Mouse (Mus musculus) CH12F3 (cell line): Measurements from ENCODE around the gene Kcnj6.

Experiments
- in situ Hi-C: fragments of 300-500 bp; cut with MboI; formaldehyde crosslinking; loops from 2 replicates; pipeline ENCODE4 v1.14.3; 2020; ENCODE audit warnings: low sequenced_read_pairs

Kcnj6 gene

DNA sequence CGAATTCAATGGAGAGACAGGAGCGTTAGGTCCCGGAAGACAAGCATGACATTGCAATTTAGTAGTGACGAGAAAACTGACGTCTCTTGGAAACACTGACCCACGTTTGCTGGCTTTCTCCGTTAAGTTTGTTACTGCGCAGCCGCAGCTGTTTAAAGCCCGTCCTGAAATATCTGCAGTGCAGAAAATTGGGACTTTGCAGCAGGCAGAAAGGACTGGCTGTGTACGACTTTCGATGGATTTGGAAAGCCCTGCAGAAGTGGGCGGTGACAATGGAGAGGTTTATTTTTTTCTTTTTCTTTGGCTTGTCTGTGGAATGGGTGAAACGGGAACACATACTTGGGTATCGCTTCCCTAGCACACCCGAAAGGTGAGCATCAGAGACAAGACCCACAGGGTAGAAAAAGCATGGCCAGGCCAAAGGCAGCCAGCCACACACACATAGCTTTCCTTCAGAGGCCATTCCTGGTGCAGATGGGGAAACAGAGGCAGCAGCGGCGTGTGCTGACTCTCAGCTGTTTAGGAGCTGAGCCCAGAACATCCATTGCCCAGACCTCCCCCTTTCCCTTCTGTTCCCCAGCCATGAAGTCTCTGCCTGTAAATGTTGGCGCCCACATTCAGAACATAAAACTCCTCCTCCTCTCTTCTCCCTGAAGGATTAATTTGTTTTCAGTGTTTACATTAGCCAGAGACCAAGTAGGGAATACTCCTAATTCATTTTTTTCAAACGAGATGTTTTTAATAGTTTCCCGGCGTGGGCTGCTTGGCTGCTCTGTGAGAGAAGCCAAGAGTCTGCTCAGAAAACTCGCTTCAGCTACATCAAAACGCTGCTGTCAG, 215.2 kb downstream of the Kcnj6 start:
- in situ Hi-C loops: no loop called here

DNA sequence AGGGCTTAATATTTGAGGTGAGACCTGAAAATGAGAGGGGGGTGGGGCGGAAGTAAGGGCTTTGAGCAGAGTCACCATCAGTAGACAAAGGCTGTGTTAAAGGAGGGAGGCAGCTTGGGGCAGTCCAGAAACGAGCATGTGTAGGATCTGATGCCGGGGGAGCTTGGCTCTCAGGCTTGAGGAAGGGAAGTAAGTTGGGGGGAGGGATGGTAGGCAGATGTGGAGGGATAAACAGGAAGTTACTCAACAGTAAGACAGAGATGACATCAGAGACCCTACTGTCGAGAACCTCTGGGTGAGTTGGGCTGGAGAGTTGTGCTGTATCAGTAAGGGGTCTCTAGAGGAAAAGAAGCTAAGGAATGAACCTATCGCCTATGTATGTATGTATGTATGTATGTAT, 223.6 kb downstream of the Kcnj6 start:
- in situ Hi-C loops: no loop called here

DNA sequence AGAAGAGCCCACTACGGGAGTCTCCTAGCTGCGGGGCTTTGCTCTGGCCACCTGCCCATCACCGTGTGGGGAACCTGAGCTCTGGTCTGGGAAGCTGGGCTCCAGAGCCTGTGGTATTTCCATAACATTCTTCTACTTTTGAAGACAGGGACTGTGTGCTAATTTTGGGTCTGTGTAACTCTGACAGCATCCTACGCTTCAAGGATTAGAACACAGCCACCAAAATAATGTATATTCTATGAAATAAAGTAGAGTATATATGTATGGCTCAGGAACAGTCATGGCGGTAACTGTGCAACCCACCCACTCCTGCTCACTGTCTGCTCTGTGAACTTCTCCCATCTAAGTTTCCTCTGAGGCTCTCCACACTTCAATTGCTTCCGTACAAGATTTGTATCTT, 229.9 kb downstream of the Kcnj6 start:
- in situ Hi-C loops: no loop called here

GRCm38 (mm10) chr16:94765129-94765528, 232.4 kb downstream of the Kcnj6 start:
- in situ Hi-C loops: no loop called here

GRCm38 (mm10) chr16:94760732-94761131, 236.8 kb downstream of the Kcnj6 start:
- in situ Hi-C loops: no loop called here

DNA sequence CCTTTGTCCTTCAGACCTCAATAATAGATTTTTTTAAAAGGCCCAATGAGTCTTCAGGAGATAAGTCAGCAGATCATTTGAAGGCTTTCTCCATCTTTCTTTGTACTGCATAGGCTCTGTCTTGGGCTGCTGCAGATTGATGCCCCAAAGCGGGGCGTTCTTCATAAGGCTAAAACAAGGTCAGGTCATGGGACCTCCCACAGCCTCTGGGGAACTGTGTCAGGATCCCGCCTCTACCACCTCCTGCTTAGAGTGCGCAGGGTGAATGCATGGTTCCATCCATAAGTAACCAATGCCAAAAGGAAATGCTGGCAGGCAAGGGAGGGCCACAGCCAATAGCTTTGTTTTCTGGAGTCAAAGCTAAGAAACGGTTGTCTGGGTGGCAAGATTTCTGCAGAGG, 237.7 kb downstream of the Kcnj6 start:
- in situ Hi-C loops: no loop called here

- in situ Hi-C loops: no loop called here
Observed at GRCm38 (mm10) chr16:94758606-94759005, 238.9 kb downstream of the Kcnj6 start.

DNA sequence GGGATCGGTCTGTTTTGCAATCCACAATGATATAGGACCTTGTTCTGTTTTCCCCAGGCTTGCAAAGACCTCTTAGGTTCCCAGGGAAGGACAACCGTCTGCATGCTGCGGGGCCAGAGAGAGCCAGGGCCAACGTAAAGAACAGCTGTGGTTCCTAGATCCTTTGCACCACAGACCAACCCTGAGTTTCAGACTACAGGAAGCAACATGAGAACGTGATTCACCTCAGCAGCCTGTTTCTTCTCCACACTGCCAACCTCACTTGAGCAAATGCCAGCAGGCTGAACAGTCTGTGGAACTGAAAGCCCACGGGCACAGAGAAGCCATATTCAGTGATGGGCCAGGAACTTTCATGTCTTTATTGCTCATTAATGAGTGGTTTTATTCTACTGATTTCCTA, 241.1 kb downstream of the Kcnj6 start:
- in situ Hi-C loops: no loop called here

DNA sequence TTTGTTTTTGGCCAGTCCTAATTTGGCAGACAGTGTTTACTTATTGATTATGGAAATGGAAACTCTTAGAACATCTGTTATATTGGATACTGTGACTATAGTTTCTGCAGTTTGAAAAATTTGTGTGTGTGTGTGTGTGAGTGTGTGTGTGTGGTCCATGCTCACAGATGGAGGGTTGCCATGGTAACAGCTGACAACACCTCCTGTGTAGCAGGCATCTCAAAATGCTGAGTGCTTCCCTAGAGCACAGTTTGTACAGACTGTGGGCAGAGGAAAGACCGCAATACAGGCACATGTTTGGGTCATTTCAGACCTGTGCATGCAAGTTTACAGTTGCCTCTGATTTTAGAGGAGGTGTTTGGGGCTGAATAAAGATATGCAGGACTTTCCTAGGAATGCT, 244.0 kb downstream of the Kcnj6 start:
- in situ Hi-C loops: no loop called here

DNA sequence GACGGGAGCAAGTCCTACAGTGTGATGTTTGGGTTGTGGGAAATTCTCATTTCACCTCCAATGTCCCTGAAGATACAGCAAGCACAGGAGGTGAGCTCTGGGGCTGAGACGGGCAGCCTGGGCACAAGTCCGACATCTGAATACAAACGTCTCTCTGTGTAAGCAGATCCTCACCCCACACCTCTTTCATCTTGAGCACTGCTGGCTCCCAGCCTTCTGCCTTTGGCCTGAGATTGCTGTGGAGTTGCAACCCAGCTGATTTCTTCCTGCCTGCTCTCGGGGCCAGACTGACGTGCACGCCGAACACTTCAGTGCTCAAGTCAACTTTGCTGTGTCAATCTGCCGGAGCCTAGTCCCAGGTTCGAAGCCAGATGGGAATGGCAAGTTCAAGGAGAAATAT, 244.7 kb downstream of the Kcnj6 start:
- in situ Hi-C loops: no loop called here

DNA sequence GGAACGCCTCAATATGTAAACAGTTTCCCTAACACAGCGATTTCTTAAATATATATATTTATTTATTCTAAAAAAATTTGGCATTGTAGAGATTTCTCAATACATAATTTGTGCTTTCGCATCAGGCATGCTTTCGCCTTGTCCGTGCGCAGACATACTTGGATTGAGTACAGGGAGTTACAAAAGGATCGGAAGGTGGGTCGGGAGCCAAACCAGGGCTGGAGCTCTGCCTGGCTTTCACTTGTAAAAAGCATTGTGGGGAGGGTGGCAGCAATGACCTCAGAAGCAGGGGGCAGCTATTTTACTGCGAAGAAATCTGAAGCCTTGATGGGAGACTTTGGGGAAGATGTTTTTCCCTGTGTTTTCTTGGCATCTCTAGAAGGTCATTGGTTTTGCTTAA, 252.5 kb downstream of the Kcnj6 start:
- in situ Hi-C loops: no loop called here

GRCm38 (mm10) chr16:94743853-94744501, 253.5 kb downstream of the Kcnj6 start:
- in situ Hi-C loops: no loop called here

DNA sequence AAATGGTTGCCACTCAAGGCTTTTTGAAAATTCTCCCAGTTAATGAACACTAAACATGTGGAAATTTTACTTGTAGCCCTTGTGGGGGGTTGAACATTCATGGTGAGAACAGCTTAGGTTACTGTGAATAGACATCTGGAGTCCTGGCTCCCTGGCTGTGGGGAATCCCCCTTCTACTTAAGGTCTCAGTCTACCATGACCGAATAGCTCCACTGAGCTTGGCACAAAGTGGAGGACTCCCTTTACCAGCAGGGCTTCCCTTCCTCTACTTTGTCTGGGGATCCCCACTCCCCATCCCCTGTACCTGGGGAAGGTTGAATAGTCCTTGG, 260.2 kb downstream of the Kcnj6 start:
- in situ Hi-C loops: no loop called here

- in situ Hi-C loops: no loop called here
Observed at GRCm38 (mm10) chr16:94736462-94737358, 260.8 kb downstream of the Kcnj6 start.

GRCm38 (mm10) chr16:94735472-94735871, 262.0 kb downstream of the Kcnj6 start:
- in situ Hi-C loops: no loop called here

DNA sequence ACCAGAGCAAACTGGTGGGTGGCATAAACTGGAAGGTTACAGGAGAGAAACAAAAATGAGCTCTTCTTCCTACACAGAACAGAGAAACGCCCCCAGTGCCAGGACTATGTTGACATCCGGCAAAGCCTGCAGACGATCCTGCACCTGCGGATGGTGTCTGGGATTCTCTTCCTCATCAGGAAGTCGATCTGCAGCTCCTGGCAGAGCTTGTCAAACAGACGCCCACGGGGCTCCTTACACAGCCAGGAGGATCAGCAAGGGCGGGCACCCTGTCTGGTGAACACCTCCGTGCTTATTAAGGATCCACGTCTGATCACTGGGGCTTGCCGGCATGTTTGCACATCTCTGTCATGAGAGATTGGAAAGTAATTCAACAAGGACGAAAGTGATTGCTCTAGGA, 266.5 kb downstream of the Kcnj6 start:
- in situ Hi-C loops: no loop called here

DNA sequence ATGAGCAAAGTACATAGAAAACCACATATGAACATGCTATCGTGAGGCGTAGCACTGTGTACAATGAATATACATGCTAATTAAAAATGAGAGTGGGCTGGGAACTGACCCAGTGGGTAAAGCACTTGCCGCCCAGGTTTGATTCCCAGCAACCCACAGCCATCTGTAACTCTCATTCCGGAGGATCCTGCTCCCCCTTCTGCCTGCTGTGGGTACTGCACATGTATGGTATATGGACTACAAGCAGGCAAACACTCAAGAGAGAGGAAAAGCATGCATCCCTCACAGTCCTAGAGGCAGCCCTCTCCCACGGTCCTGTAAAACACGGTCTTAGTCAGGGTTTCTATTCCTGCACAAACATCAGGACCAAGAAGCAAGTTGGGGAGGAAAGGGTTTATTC, 268.3 kb downstream of the Kcnj6 start:
- in situ Hi-C loops: no loop called here

DNA sequence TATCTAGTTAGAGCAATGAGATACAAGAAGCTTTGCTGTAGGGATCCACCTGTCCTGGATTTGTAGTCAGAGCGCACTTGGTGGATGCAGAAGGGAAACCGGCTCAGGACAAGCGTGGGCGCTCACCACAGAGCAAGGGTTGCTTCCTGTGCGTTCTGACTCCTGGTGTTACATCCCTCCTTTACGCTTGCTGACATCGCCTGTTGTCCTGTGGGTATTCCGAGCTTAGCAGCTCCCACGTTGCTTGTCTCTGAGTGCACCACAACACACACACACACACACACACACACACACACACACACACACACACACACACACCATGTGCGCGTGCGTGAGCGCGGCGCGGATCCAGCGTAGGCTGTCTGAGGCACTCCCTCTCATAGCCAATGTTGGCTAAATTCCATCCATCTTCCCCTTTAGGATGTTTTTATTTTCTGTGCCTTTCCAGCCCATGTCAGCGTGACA, 272.7 kb downstream of the Kcnj6 start:
- in situ Hi-C loops: no loop called here

GRCm38 (mm10) chr16:94724061-94724596, 273.4 kb downstream of the Kcnj6 start:
- in situ Hi-C loops: no loop called here

DNA sequence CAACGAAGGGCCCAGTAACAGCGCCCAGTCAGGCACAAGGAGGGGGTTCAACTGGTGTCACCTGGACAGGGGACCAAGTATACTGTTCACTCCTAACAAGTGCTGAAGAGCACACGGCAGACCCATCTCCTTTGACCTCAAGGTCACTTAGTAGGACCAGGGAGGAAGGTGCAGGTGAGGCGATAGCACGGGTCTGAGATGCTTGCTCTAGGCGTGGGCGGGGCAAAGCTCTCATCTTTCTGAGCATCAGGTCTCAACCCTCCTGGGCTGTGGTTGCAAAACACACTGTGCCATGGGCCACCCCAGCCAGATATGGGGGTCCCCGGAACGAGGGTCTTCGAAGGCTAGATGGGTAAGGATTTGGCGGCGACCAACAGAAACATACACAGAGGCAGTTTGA, 274.6 kb downstream of the Kcnj6 start:
- in situ Hi-C loops: no loop called here

DNA sequence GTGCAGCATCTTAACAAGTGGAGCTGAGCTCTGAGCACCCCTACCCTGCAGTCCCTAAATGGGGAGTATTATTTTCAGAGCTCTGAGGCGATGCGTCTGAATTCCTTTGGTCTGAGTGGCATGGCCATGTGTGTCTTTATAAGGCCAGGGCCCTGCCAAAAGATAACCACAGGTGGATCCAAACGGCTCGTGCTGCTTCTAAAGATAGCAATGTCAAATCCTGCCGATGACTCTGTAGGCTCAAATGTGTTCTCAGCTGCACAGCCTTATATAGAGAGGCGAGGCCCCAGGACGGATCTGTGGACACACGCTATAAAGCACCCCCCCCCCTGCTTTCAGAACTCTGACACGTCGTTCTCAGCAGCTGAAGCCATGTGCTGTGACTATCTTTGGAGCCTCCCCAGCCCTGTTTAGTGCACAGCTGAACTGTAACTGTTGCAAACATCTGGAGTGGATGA, 275.9 kb downstream of the Kcnj6 start:
- in situ Hi-C loops: no loop called here
